Mouse (Mus musculus): ENCODE measurements at regions not wholly inside any gene's neighbourhood (a gene's known extent, or its start where the extent isn't known, plus 50 kb on each side); places are given as distances from the start of the nearest gene placed in this dataset.

DNA sequence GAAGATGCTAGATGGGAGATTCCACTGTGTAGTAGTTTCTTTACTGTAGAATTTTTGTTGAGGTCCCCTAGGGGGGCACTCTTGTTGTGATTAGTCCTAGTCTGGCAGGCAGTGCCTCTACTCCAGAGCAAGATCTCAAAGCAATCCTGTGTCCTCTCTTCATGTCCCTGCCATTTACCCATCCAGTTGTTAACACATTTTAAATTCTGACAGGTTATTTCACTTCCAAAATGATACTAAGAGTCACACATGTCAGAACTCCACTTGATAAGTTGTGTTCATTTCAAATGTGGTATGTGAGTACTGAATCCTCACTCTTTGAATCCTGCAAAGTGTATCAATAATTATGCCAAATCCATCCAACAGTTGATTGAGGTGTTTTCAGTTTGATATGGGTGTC lies 530.6 kb downstream of the Prkd1 start:
- TF ChIP-seq TAL1 (conservative IDR thresholded peaks at IDR 0.05; ENCODE audit: low read depth, low read length) (no peak), GATA1 (IDR thresholded peaks at IDR 0.05; ENCODE audit: borderline replicate concordance, low read length) (no peak), POLR2AphosphoS5 (IDR thresholded peaks at IDR 0.05; ENCODE audit: insufficient replicate concordance, low read depth, low read length) (no peak)

Data from G1E (cell line).